Mouse (Mus musculus): ENCODE data around the gene Golga4.

- TF ChIP-seq USF1 (IDR thresholded peaks at IDR 0.05; ENCODE audit: low read depth) (no peak), POLR2A (IDR thresholded peaks at IDR 0.05; ENCODE audit: insufficient read length, low read depth) (no peak), TCF12 (IDR thresholded peaks at IDR 0.05; ENCODE audit: insufficient read depth, poor library complexity, severe bottlenecking) (no peak), CEBPB (IDR thresholded peaks at IDR 0.05; ENCODE audit: insufficient read depth, poor library complexity, severe bottlenecking) (no peak), E2F4 (IDR thresholded peaks at IDR 0.05; ENCODE audit: insufficient read depth) (no peak)
Measured at GRCm38 (mm10) chr9:118521659-118522058, 15.6 kb downstream of the Golga4 start.
